Mouse (Mus musculus) retina, postnatal 7 days (tissue): Measurements from ENCODE around the gene Sgcd.

Source experiments
- DNase-seq: peaks from one replicate; pipeline ENCODE4 v3.0.0-alpha.2; 2012; ENCODE audit warnings: low read depth, low spot score

Gene Sgcd

GRCm38 (mm10) chr11:47015683-47016082, 973.1 kb downstream of the Sgcd start:
- DNase-seq: no peak

DNA sequence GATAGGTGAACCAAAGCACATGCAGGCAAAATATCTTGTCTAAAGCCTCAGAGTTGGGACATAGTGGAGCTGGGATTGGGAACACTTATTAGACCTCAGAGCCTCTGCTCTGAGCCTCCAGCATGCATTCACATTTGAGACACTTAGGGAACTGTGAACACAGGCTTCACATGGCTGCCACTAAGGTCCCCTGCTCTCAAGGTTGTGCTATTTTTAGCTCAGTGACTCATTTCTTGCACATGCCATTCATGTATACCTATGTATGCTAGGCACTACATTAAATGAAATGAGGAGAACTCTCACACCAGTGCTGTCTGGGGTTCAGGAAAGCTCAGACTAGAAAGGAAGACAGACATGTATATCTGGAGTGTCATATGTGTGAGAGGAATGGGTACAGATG, 974.5 kb downstream of the Sgcd start:
- no peak for DNase-seq

GRCm38 (mm10) chr11:47010166-47010565, 978.6 kb downstream of the Sgcd start:
- DNase-seq: no peak

GRCm38 (mm10) chr11:47005301-47005875, 983.4 kb downstream of the Sgcd start:
- no peak for DNase-seq

GRCm38 (mm10) chr11:46939311-46939710, 1049.5 kb downstream of the Sgcd start:
- no peak for DNase-seq

DNA sequence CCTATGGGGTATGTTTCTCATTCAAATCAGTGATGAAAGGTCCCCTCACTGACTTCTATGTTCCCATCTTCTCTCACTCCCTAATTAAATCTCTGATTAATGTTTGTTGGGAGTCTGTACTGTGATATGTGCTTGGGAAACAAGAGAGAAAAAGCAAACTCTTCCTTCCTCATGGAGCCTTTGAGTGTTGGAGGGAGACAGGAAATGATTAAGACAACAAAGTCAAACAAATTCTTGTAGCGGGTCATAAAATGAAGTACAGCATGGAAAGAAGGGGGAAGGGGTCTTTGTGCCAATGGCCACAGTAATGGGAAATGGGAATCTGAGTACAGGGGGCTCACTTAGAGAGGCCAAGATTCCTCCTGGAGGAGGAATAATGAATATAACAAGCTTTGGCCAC, 1063.8 kb downstream of the Sgcd start:
- no peak for DNase-seq

GRCm38 (mm10) chr11:46920244-46920643, 1068.5 kb downstream of the Sgcd start:
- no peak for DNase-seq

DNA sequence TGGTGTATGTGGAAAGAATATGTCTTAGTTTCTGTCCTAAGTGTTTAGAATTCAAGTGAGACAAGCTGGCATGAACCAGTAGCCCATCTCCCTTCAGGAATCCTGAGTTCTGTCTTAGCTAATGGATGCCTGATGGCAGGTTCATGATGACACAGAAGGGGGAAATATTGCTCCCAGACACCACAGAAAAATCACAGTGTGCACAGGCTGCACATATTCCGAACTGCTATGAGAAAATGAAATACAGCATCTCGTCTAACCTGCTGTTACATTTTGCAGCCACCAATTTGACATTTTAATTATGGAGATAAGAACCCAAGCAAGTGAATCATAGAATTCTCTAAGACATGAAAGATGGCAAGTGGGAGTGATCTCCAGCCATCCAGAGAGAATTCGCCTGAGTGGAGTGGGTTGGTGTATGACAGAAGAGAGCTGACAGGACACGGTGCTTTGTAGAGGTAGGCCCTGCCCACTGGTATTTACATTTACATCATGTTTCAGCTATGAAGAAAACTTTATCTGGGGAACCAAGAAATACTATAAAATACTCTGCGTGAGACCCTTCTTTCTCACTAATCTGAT, 1076.0 kb downstream of the Sgcd start:
- DNase-seq: no peak

- no peak for DNase-seq
Measured at GRCm38 (mm10) chr11:46904281-46904680, 1084.5 kb downstream of the Sgcd start.

- DNase-seq: no peak
Measured at GRCm38 (mm10) chr11:46889093-46889492, 1099.7 kb downstream of the Sgcd start.

DNA sequence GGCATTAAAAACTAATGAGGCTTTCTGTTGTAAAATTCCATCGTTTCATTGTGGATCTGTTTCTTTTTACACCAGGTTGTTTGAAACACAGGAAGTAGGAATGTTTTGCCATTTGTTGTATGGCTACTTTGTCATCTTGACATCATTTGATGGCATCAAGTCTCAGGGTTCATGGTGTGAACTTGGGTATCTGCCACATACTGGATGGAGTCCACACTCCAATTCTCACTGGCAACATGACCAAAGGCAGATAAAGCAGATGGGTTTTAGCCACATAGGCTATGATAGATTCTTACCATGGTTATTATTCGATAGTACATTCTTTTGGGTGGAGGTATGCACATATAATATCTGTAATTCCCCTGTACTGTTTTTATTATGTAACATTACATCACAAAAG, 1106.3 kb downstream of the Sgcd start:
- DNase-seq: no peak

GRCm38 (mm10) chr11:46875774-46876173, 1113.0 kb downstream of the Sgcd start:
- no peak for DNase-seq

DNA sequence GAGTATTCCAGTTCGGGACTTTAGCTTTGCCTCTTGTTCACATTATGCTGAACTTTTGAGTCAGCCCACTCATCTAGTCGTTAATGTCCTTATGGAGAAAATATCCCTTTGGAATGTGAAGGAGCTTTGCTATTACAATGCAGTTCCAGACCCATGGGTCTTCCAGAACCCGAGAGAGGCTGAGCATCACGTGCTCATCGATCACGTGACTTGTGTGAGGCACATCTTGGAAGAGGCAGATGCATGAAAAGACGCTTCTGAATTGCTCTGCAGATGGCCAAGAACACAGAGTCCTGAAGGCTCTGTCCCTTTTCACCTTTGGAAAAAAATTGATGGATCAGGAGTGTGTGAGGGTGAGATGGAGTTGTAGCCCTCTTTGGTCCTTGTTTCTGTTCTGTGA, 1120.2 kb downstream of the Sgcd start:
- no peak for DNase-seq

DNA sequence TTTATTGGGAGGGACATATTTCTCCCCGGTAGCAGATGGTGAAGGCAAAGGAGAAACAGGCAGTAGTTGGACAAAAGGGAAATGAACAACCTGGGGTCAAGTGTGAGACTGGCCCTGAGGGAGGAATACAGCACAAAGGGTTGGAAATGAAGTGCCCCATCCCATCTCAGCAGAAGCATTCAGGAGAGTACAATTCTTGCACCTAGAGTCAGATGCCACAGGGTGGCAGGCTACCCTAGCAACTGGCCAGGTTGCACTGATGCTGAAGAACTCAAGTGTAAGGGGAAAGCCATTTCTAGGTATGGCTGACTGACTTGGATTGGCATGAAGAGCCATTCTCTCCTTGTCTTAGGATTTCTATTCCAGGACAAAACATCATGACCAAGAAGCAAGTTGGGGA, 1124.0 kb downstream of the Sgcd start:
- DNase-seq: no peak

- peak; percentile 8 for DNase-seq
Measured at GRCm38 (mm10) chr11:46848221-46848971, 1140.4 kb downstream of the Sgcd start.

DNA sequence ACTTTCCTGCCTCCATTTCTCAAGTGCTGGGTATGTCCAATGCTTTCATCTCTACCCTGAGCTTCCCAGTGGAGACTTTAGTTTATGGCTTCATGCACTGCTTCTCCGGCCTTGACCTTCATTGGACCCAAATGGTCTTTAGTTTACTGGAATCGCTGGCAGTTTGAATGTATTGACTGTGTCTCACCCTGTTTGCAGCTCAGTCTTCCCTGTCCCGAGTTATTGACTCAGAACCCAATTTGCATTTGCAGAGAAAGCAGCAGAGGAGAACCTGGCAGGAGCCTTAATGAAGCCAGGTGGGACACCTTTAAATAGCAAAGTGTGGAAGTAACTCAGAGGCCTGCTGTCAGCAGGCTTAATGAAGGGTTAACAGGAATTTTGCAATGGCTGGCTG, 1140.9 kb downstream of the Sgcd start:
- no peak for DNase-seq

GRCm38 (mm10) chr11:46846661-46847060, 1142.1 kb downstream of the Sgcd start:
- DNase-seq: no peak
